Mouse (Mus musculus): ENCODE measurements at regions not wholly inside any gene's neighbourhood (a gene's known extent, or its start where the extent isn't known, plus 50 kb on each side); places are given as distances from the start of the nearest gene placed in this dataset.

GRCm38 (mm10) chr10:98116296-98116695, 389.7 kb upstream of the C030005K15Rik start:
- Histone ChIP-seq H3K9ac (ENCODE audit: low read depth, low read length) (no peak overlapping the region), H3K27me3 (ENCODE audit: control insufficient read depth, insufficient read depth, low read length) (no peaks in the 10 kb centered on the region), H3K9me3 (ENCODE audit: control insufficient read depth, low read length) (no peaks in the 10 kb centered on the region), H3K4me3 (ENCODE audit: low read length) (no peak overlapping the region), H3K4me1 (ENCODE audit: control insufficient read depth, insufficient read depth, low read length) (no peaks in the 10 kb centered on the region), H3K36me3 (ENCODE audit: control insufficient read depth, insufficient read depth, low read length) (no peaks in the 10 kb centered on the region), H3K27ac (ENCODE audit: low read depth, low read length) (no peak overlapping the region), H3K4me2 (replicated peaks; ENCODE audit: low read depth, low read length) (no peak overlapping the region)
- 73% methylated on average over 5 of the region's 5 CpGs for WGBS
- ATAC-seq (ENCODE audit: low FRiP score, low TSS enrichment) = no peak

DNA sequence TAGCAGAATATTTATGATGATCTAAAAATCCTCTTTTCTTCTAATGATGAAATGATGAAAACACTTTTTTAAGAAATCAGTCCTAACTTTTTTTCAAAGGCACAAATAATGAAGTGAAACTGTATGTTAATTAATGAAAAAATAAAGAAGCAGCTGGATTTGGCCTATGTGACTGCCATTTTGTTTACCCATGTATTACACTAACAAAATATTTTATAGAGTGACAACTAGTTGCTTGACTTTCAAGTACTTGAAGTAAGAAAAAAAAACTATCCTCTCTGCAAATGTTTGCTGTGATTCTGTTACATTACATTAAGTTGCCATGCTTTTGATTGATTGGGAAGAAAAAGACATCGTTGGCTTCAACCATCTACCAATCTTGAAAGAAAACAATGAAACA, 399.2 kb upstream of the C030005K15Rik start:
- no peak for ATAC-seq (ENCODE audit: low FRiP score, low TSS enrichment)
- Histone ChIP-seq H3K4me2 (replicated peaks; ENCODE audit: low read depth, low read length) (no peak overlapping the region), H3K9ac (ENCODE audit: low read depth, low read length) (no peak overlapping the region), H3K27me3 (ENCODE audit: control insufficient read depth, insufficient read depth, low read length) (no peaks in the 10 kb centered on the region), H3K4me3 (ENCODE audit: low read length) (no peak overlapping the region), H3K9me3 (ENCODE audit: control insufficient read depth, low read length) (no peaks in the 10 kb centered on the region), H3K4me1 (ENCODE audit: control insufficient read depth, insufficient read depth, low read length) (no peaks in the 10 kb centered on the region), H3K27ac (ENCODE audit: low read depth, low read length) (no peak overlapping the region), H3K36me3 (ENCODE audit: control insufficient read depth, insufficient read depth, low read length) (no peaks in the 10 kb centered on the region)
- 64% methylated on average over 1 of the region's 1 CpGs for WGBS

- no peaks in the 10 kb centered on the region for H3K9me3 ChIP-seq (ENCODE audit: control insufficient read depth, low read length)
- H3K4me3 ChIP-seq (ENCODE audit: low read length) = no peak overlapping the region
- H3K9ac ChIP-seq (ENCODE audit: low read depth, low read length) = no peak overlapping the region
- H3K36me3 ChIP-seq (ENCODE audit: control insufficient read depth, insufficient read depth, low read length) = no peaks in the 10 kb centered on the region
- ATAC-seq (ENCODE audit: low FRiP score, low TSS enrichment) = no peak
- H3K4me1 ChIP-seq (ENCODE audit: control insufficient read depth, insufficient read depth, low read length) = no peaks in the 10 kb centered on the region
- no peak overlapping the region for H3K4me2 ChIP-seq (replicated peaks; ENCODE audit: low read depth, low read length)
- no peaks in the 10 kb centered on the region for H3K27me3 ChIP-seq (ENCODE audit: control insufficient read depth, insufficient read depth, low read length)
- H3K27ac ChIP-seq (ENCODE audit: low read depth, low read length) = no peak overlapping the region
- WGBS = 63% methylated on average over 1 of the region's 1 CpGs
Observed at GRCm38 (mm10) chr10:98135026-98135425, 408.5 kb upstream of the C030005K15Rik start.

- Histone ChIP-seq H3K9ac (ENCODE audit: low read depth, low read length) (no peak overlapping the region), H3K36me3 (ENCODE audit: control insufficient read depth, insufficient read depth, low read length) (no peaks in the 10 kb centered on the region), H3K27me3 (ENCODE audit: control insufficient read depth, insufficient read depth, low read length) (no peaks in the 10 kb centered on the region), H3K4me3 (ENCODE audit: low read length) (no peak overlapping the region), H3K4me1 (ENCODE audit: control insufficient read depth, insufficient read depth, low read length) (0 out of 2 replicates have a peak, but pooled peaks cover 2% of the 10 kb centered on the region), H3K4me2 (replicated peaks; ENCODE audit: low read depth, low read length) (no peak overlapping the region), H3K27ac (ENCODE audit: low read depth, low read length) (no peak overlapping the region), H3K9me3 (ENCODE audit: control insufficient read depth, low read length) (no peaks in the 10 kb centered on the region)
- 49% methylated on average over 1 of the region's 1 CpGs for WGBS
- no peak for ATAC-seq (ENCODE audit: low FRiP score, low TSS enrichment)
Observed at GRCm38 (mm10) chr10:98145773-98146172, 419.2 kb upstream of the C030005K15Rik start.

GRCm38 (mm10) chr10:98146998-98147863, 420.7 kb upstream of the C030005K15Rik start:
- Histone ChIP-seq H3K4me2 (replicated peaks; ENCODE audit: low read depth, low read length) (no peak overlapping the region), H3K27ac (ENCODE audit: low read depth, low read length) (peak overlapping the region; percentile 26; the same call in 1 of the 2 replicates), H3K36me3 (ENCODE audit: control insufficient read depth, insufficient read depth, low read length) (no peaks in the 10 kb centered on the region), H3K27me3 (ENCODE audit: control insufficient read depth, insufficient read depth, low read length) (no peaks in the 10 kb centered on the region), H3K4me1 (ENCODE audit: control insufficient read depth, insufficient read depth, low read length) (0 out of 2 replicates have a peak, but pooled peaks cover 2% of the 10 kb centered on the region), H3K4me3 (ENCODE audit: low read length) (no peak overlapping the region), H3K9ac (ENCODE audit: low read depth, low read length) (no peak overlapping the region), H3K9me3 (ENCODE audit: control insufficient read depth, low read length) (no peaks in the 10 kb centered on the region)
- ATAC-seq (ENCODE audit: low FRiP score, low TSS enrichment) = peak; percentile 72; the same call in 1 of the 2 replicates
- WGBS = 61% methylated on average over 9 of the region's 9 CpGs

GRCm38 (mm10) chr10:98155982-98156381, 429.4 kb upstream of the C030005K15Rik start:
- Histone ChIP-seq H3K4me2 (replicated peaks; ENCODE audit: low read depth, low read length) (no peak overlapping the region), H3K4me3 (ENCODE audit: low read length) (no peak overlapping the region), H3K4me1 (ENCODE audit: control insufficient read depth, insufficient read depth, low read length) (no peaks in the 10 kb centered on the region), H3K27me3 (ENCODE audit: control insufficient read depth, insufficient read depth, low read length) (no peaks in the 10 kb centered on the region), H3K9ac (ENCODE audit: low read depth, low read length) (no peak overlapping the region), H3K27ac (ENCODE audit: low read depth, low read length) (no peak overlapping the region), H3K9me3 (ENCODE audit: control insufficient read depth, low read length) (no peaks in the 10 kb centered on the region), H3K36me3 (ENCODE audit: control insufficient read depth, insufficient read depth, low read length) (no peaks in the 10 kb centered on the region)
- no peak for ATAC-seq (ENCODE audit: low FRiP score, low TSS enrichment)
- WGBS = 54% methylated on average over 2 of the region's 2 CpGs

GRCm38 (mm10) chr10:98185666-98186065, 459.1 kb upstream of the C030005K15Rik start:
- Histone ChIP-seq H3K4me2 (replicated peaks; ENCODE audit: low read depth, low read length) (no peak overlapping the region), H3K27ac (ENCODE audit: low read depth, low read length) (no peak overlapping the region), H3K27me3 (ENCODE audit: control insufficient read depth, insufficient read depth, low read length) (no peaks in the 10 kb centered on the region), H3K36me3 (ENCODE audit: control insufficient read depth, insufficient read depth, low read length) (no peaks in the 10 kb centered on the region), H3K4me3 (ENCODE audit: low read length) (no peak overlapping the region), H3K9ac (ENCODE audit: low read depth, low read length) (no peak overlapping the region), H3K9me3 (ENCODE audit: control insufficient read depth, low read length) (no peaks in the 10 kb centered on the region), H3K4me1 (ENCODE audit: control insufficient read depth, insufficient read depth, low read length) (no peaks in the 10 kb centered on the region)
- 59% methylated on average over 3 of the region's 3 CpGs for WGBS
- ATAC-seq (ENCODE audit: low FRiP score, low TSS enrichment) = no peak

- Histone ChIP-seq H3K27ac (ENCODE audit: low read depth, low read length) (no peak overlapping the region), H3K4me3 (ENCODE audit: low read length) (no peak overlapping the region), H3K4me2 (replicated peaks; ENCODE audit: low read depth, low read length) (no peak overlapping the region), H3K4me1 (ENCODE audit: control insufficient read depth, insufficient read depth, low read length) (no peaks in the 10 kb centered on the region), H3K9me3 (ENCODE audit: control insufficient read depth, low read length) (no peaks in the 10 kb centered on the region), H3K27me3 (ENCODE audit: control insufficient read depth, insufficient read depth, low read length) (no peaks in the 10 kb centered on the region), H3K36me3 (ENCODE audit: control insufficient read depth, insufficient read depth, low read length) (no peaks in the 10 kb centered on the region), H3K9ac (ENCODE audit: low read depth, low read length) (no peak overlapping the region)
- 86% methylated on average over 4 of the region's 4 CpGs for WGBS
- no peak for ATAC-seq (ENCODE audit: low FRiP score, low TSS enrichment)
Observed at GRCm38 (mm10) chr10:98196852-98197251, 470.3 kb upstream of the C030005K15Rik start.

DNA sequence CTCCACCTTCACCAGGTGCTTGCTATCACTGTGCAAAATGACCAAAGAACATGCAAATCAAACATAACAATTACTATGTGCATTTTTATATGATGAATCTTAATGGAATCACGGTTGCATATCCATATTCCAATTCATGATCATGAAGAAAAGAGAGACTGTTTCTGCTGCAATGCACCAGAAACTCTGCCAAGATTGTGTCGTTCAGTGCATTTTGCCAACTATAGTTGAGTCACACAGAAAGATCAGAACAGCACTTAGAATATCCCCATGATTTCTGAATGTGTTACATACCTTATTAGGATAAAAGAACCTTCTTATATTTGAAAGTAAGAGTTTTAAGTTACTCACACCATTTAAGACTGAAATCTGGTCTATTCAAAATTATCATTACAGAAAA, 483.7 kb upstream of the C030005K15Rik start:
- H3K27ac ChIP-seq (ENCODE audit: low read depth, low read length) = no peak overlapping the region
- H3K4me3 ChIP-seq (ENCODE audit: low read length) = no peak overlapping the region
- WGBS = 83% methylated on average over 2 of the region's 2 CpGs
- H3K36me3 ChIP-seq (ENCODE audit: control insufficient read depth, insufficient read depth, low read length) = no peaks in the 10 kb centered on the region
- no peak for ATAC-seq (ENCODE audit: low FRiP score, low TSS enrichment)
- no peaks in the 10 kb centered on the region for H3K4me1 ChIP-seq (ENCODE audit: control insufficient read depth, insufficient read depth, low read length)
- no peak overlapping the region for H3K4me2 ChIP-seq (replicated peaks; ENCODE audit: low read depth, low read length)
- H3K9ac ChIP-seq (ENCODE audit: low read depth, low read length) = no peak overlapping the region
- no peaks in the 10 kb centered on the region for H3K27me3 ChIP-seq (ENCODE audit: control insufficient read depth, insufficient read depth, low read length)
- no peaks in the 10 kb centered on the region for H3K9me3 ChIP-seq (ENCODE audit: control insufficient read depth, low read length)
